Mouse (Mus musculus) 3134 (cell line): ENCODE measurements at regions not wholly inside any gene's neighbourhood (a gene's known extent, or its start where the extent isn't known, plus 50 kb on each side); places are given as distances from the start of the nearest gene placed in this dataset.
A peak's percentile ranks its signal among the peaks of the same experiment; 100 is the strongest.

Experiments used
- DNase-seq: peaks from one replicate; pipeline ENCODE4 v3.0.0-alpha.2; 2011; ENCODE audit warnings: low spot score; ENCODE audit not compliant: insufficient read length; ENCODE audit errors: extremely low read depth

DNA sequence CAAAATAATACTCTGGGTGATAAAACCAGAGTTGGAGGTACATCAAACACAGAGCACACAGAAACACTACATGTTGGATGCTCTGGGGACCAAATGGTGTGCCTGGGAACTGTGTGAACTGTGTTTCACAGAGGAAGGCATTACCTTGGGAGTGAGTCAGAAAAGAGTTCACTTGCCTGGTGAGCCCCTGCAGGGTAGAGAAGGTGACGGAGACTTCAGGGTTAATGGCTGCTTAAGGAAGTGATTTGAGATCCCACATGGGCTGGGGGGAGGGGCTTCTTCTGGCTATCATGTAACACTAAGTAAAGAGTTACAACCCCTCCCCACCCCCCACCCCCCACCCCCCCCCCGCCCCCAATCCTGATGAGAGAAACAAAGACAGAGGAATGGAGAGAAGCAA, 164.6 kb downstream of the Gm45692 start:
- no peak for DNase-seq

DNA sequence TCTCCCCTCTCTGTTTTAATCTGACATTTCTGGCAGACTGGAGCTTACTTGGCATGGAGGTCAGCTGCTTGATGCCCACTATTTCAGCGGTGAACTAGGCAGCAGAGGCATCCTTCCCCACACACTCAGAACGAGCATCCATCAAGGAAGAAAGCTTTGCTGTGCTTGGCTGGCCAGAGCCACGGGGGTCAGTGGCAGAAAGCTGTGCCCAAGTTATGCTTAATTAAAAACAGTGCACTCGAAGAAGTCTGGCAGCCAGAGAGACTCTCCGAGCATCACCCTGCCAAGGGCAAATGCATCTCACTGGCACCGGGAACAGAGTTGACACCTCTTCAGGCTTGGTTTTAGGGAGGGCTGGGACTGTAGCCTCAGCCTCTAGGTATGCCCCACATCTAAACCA, 168.3 kb downstream of the Gm45692 start:
- DNase-seq = no peak

DNA sequence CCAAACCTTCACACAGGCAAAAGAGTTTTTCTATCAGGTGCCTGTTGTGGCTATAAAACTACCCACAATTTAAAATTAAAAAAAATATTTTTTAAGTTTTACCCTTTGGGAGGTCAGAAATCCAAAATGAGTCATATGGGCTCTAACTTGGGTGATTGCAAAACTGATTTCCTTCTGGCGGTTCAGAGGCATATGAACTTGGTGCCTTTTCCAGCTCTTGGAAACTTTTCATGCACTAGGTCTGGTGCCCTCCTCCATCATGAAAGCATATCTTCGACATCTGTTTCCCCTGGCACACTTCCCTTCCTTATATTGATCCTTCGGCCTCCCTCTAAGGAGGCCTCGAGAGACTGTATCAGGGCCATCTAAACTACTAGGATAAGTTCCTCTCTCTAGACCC, 168.8 kb downstream of the Gm45692 start:
- no peak for DNase-seq

DNA sequence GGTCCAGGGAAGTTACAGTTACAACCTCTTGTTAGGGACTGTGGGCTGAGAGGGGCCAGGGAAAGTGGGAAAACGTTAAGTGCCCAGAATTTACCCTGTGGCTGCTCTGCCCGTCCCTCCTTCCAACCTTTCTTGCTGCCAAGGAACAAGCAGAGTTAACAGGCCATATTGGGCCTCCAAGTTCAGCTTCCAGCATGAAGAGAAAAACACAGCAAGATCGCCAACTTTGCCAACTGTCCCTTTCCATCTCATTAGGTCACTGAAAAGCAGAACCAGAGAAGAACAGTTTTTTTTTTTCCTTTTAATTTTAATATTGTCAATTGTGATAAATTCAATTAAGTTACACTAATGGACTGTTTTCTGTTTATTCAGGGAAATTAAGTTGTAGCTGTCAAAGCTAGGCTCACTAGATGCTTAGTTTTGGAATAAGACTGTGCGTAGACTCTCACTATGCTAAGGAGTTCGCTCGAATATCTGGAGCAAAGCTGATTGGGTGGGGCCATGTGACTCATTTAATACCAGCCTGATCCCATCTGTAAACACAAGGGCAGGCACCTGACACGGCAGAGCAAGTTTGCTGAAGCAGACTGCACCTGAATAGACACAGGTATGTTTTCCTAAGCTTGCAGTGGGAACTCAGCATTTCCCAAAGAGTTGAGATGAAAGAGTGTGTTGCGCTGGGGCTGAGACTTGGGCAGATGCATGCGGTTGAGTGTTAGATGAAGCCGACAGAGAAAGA, 178.9 kb downstream of the Gm45692 start:
- DNase-seq = no peak

DNA sequence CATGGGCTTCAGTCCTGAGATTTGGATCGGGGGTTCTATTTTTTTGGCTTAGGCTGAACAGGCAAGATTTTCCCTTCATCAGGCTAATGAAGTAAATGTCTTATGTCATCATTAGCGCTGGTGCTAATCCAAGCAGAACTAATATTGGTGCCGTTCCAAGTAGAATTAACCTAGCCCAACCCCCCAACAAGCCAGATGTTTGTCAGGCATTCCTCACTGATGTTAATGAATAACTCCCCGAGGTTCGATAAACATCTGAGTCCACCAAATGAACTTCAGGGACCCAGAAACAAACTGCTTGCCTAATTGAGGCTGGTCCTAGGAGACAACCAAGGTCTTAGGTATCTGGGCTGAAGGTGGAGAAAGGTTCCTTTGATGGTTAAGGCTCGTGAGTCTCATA, 180.9 kb downstream of the Gm45692 start:
- DNase-seq = no peak

DNA sequence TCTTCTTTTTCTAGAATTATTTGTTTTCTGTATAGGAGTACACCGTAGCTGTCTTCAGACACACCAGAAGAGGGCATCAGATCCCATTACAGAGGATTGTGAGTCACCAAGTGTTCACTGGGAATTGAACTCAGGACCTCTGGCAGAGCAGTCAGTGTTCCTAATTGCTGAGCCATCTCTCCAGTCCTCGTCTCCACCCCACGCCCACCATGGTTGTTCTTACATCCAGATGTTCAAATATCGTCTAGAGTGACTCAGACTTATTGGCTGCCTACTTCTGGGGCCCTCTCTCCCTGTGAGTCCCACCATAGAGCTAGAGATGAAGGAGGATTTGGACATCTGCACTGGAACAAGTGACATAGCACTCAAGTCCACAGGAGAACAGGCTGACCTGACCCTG, 182.6 kb downstream of the Gm45692 start:
- DNase-seq = no peak

DNA sequence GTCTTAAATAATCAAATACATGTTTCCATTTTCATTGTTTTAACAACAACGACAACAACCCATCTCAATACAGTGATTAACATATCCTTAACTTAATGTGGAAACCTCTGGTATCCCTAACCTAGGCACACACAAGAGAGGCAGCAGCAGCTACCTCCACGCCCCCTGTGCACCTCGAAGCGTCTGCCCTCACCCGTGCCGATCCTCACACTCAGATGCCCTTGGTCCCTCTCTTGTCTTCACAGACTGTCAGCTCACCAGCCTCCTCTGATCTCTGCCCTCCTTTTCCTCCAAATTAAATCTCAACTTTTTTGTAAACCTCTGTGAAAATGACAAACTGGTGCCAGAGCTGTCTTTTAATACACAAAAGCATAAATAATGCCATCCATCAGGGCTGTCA, 185.2 kb downstream of the Gm45692 start:
- no peak for DNase-seq

DNA sequence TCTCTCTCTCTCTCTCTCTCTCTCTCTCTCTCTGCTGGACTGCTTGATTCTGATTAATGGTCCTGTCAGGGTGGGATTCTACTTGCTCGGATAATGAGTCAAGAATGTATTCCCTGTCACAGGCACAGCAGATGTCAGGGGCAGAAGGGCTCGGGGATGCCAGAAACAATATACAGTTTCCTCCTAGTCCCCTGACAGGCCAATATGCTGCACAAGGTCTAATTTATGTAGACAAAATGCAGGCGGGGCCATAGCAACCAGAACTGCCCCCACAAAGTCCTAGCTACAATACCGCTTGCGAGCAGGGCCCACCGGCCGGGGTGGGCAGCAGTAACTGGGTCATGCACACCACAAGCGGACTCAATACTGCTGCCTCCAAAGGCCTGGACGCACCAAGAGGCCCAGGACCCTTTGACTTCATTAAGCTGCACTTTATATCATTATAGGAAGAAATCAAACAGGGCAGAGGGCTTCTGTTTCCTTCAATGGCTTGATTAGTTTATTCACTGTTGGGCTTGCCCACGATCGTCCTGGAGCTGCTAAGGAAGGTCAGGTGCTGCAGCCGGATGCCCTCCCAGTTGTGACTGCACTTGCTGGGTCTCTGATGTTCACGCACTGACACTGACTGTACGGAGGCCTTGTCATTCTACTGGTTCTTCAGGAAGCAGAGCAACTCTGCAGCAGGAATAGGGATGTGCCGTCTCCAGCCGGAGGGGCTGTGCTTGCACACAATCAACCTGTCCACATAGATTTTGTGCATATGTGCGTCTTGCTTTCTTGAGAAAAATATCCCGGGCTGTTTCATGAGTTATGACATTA, 185.9 kb downstream of the Gm45692 start:
- no peak for DNase-seq

DNA sequence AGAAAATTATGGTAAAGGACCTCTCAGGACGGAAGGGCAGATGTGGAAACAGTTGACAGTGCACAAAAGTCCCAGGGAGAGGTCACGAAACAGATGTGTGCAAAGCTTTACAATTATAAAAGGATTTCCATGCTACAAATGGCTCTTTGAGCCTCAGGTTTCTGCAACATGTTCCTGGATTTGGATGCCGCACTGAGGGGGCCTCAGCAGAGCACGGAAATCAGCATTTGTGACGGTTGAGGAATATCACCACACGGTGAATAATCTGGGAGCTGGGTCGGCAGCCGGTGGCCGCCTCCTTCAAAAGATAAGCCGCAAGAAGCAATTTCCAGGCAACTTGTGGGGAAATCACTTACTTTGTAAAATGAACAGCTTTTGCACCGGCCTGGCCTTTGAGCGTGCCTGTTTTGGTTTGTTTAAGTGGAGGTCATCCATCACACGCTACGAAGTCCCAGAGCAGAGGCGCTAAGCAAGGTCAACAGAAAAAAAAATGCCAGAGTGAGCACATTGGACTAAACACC, 188.8 kb downstream of the Gm45692 start:
- DNase-seq = no peak

DNA sequence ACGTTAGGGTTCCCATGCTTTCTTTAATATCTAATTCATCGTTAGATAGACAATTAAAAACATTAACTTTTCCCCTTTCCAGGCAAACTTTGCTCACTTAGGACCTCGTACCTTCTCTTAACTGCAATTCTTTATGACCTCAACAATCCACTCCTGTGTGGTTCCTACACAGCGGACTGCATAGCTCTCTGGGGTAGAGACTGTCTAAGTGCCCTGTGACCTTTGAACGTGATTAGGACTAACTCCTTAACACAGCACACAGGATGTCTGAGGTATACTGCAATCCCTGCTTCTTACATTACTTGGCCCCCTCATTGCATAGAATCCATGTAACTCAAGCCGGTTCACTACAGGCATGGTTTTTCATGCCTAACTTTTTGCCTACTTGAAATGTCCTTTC, 190.4 kb downstream of the Gm45692 start:
- no peak for DNase-seq

DNA sequence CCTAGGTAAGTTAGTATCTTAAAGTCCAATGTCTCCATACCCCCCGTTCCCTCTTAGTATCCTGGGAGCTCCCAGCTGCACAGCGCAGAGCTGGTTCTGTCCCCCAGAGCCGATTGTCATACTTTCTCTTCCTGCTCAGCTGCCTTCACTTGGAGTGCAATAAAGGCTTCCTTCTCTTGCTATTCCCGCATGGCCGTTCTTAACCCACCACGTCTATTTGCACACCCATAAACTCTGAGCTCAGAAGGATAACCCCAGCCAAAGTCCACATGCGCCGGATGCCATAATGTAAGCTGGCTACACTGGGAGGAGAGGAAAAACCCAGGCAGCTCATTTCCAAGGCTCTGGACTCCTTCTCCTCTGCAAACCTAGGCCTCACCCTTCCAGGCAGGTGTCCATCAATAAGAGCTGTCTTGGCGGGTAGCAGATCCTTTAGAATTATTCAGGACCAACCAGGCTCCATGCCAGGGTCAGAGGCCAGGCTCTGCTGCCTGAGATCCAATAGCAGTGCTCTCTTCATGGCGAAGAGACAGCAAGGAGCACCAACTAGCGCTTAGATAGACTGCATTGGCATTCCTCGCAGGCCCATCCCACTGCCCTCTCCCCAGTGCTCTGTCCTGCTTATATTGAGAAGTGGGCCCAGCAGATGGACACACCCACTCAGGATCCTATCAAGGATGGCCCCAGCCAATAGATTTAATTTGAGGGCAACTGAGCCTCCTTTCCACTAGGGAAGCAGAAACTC, 204.4 kb downstream of the Gm45692 start:
- no peak for DNase-seq

DNA sequence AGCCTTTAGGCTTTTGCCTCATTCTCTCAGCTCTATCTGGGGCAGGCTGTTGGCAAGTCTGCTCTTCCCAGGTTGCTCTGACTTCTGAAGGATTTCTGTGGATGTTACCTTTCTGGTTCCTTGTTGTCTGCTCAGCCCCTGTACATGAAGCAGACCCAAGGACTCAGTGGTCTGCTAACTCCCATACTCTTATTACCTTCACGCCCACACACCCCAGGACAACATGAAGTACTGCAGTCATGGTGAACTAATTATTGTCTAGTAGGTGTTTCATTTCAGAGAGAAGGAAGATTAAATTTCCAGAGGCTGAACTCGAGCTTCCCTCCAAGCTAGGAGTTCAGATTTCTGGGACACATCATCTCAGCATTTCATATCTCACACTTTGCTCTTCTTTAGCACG, 205.3 kb downstream of the Gm45692 start:
- no peak for DNase-seq

DNA sequence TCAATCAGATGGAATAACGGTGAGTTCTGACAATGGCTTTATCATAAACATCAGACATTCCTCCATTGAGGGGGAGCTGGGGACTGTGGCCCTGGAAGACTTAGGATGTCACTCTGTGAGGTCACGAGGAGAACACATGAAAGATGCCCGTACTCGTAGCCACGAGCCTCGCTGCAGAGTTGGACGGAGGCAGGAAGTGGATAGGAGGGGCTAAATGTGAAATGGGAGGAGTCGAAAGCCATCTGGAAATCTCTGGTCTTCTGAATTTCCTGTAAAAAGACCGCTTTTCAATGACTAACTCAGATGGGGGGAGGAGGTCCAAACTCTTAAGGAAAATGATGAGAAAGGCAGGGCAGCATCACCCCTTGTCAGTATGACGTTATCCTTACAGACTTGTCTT, 210.5 kb downstream of the Gm45692 start:
- no peak for DNase-seq

DNA sequence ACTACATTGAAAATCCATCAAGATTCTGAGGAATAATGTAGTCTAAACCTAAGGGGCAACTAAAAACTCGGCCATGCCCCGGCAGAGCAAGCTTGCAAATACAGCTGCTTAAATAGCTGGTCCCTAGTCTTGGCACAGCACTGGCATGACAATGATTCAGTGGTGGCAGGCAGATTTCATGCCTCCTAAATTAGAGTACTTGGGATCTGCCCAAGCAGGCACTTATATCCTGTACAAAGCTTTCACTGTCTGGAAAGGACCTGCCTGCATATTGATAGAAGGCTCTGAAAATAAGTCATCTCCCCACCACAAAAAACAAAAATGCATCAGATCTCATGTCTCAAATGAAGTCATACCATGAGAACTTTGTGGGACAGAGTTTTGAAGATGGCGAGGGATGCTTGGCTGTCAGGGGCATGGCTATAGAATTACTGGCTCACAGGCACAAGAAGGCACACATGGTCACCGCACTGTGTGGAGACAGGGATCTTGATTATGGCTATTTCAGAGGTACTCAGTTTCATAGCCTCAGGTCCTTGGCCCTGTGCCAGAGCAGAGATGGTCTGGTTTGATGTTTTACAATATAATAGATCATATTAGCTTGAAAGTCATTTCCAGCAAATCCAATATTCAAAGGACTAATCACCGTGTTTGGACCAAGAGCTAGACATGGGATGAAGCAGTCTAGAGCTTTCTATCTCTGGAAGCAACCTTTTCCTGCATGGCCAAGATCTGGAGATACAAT, 217.7 kb downstream of the Gm45692 start:
- DNase-seq = no peak

DNA sequence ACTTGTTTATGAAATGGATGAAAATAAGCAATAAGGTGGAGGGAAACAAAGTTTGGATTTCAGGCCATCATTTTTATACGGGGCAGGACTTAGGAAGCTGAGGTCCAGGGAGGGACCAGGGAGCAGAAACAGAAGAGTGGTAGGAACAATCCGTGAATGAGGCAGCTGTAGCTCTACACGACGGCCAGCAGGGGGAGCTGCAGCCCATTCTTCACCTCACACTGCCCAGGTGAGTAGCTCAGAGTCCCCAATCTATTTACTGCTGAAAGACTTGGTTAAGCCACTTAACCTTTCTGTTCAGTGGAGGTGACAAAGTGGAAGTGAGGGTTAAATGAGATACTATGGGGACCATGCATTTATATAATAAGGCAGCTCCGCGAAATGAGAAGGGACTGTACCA, 225.7 kb downstream of the Gm45692 start:
- peak; percentile 16 for DNase-seq

DNA sequence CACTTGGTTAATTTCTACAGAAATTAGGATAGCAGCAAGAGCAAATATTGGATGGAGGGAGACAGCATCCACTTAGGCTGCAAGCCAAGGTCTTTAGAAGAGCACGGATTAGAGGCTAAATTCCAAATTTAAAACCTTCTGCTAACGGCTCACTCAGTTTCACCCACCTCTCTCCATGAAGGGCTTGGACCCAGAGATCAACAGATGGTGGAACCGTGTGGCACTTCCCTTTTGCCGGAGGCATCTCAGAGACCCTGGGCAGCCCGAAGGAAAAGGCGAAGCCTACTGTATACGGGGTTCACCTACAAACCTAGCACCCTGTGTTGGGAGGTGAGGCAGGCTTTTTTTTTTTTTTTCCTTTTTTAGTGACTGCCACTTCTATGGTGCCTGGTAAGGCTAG, 229.9 kb downstream of the Gm45692 start:
- DNase-seq = no peak

DNA sequence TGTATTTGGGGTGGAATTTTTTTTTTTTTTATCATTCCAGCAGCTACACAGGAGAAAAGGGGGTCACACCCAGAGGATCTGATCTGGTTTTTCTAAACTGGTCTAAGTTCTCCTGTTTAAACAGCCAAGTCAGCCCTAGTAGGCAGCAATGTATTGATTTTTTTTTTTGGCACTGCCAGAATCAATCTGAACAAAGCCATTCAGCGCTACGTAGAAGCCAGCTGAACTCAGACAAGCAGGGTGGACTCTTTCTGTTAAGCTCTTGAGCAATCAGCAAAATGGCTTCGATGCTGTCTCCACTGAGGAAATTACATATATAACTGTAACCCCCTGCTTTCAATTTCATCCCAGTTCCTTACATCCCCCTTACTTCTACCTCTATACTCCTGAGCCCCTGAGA, 230.5 kb downstream of the Gm45692 start:
- no peak for DNase-seq

DNA sequence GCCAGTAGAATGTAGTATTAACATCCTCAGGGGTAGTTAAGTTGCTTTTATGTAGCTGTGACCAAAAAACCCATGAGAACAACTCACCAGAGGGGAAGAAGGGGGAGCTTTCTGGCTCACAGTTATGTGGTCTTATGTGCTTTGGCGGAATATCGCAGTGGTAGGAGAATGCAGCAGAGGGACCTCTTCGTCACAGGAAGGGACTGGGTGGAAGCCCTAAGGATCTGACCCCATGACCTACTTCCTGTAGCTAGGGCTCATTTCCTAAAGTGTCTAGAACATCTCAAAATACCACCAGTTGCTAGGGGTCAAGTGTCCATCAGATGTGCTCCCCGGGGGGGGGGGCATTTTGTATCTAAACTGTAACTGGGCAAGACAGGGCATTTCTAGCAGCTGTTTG, 231.3 kb downstream of the Gm45692 start:
- DNase-seq = no peak

DNA sequence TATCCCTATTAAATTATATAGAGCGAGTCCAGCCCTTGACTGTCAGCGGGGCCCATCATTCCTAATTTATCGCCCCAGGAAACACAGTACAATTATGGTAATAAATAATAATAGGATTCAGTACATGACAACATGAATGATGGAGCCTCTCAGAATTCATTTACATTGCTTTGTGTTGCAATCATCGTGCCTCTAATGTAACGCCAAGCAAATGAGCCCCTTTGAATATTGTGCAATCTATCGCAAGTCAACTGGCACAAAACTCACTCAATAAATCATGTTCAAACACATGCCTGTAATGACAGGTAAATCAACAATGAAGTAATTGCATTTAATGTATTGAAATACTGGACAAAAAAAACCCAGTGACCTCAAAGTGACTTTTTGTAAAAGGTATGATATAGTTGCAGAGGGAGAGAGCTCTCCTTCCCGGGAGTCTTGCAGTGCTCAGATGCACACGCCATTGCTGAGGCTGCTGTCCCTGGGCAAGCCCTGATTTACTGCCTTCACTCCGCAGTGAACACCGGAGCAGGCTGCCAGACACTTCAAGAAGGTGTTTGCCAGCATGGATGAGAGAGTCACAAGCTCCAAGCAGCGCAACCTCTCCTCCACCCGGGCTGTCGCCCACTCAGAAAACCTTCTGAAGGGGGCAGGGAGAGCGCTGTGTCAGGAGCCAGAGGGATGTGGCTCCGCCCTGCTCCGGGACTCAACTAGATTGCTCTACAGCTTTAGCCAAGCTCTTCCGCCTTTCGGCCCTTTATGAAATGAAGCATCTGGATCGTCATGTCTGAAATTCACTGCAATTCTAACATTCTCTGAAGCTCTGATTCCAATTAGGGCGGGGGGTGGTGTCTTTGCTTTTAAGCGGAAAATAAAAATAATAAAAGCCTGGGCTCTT, 232.6 kb downstream of the Gm45692 start:
- DNase-seq = peak; percentile 11

DNA sequence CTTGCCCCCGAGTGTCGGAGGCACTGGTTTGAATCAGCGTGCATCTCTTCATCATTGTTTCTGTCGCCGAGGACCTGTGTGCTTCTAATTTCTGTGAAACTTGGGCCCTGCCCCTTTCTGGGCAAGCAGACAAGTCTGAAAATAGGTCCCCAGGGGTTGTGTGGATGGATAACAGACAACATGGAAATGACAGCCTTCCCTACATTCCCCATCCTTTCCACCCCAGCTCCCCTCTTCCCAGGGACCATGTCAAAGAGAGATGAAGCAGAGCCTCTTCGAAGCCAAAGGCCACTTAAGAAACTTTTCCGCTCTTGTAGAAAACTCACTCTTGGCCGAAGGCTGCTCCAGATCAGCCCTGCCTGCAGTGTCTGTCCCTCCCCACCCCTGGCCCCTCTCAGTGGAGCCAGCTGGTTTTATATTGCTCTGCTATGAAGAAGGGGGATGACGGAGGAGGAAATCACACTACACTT, 233.2 kb downstream of the Gm45692 start:
- no peak for DNase-seq
